Mouse (Mus musculus): Measurements from ENCODE around the gene Nhej1. TPM values are rescaled to one million over a fixed set of nuclear protein-coding genes. Genes with fewer than 3 reads are reported as not detected.
A peak's percentile ranks its signal among the peaks of the same experiment; 100 is the strongest.

Gene Nhej1
- polyA plus RNA-seq, 1 experiment from 2014 or later, result 12.1 TPM

- Histone ChIP-seq H3K4me1 (ENCODE audit: insufficient read depth, low read length) (peaks cover 7% of the 10 kb centered on the region), H3K9me3 (ENCODE audit: low read length) (no peaks in the 10 kb centered on the region), H3K4me2 (replicated peaks; ENCODE audit: low read depth, low read length) (no peak overlapping the region), H3K9ac (replicated peaks; ENCODE audit: low read length) (no peak overlapping the region), H3K4me3 (ENCODE audit: low read length) (no peak overlapping the region), H3K27ac (ENCODE audit: low read length) (no peak overlapping the region), H3K36me3 (ENCODE audit: insufficient read depth, low read length) (no peaks in the 10 kb centered on the region), H3K27me3 (ENCODE audit: insufficient read depth, low read length) (peaks cover 9% of the 10 kb centered on the region; the same call in 1 of the 2 replicates)
- no peak for ATAC-seq (ENCODE audit: low FRiP score, low TSS enrichment)
- WGBS, result 88% methylated on average over 5 of the region's 5 CpGs
Observed at GRCm38 (mm10) chr1:74962853-74963227, 162.2 kb downstream of the Nhej1 start.

GRCm38 (mm10) chr1:74962126-74962852, 162.7 kb downstream of the Nhej1 start:
- H3K27me3 ChIP-seq (ENCODE audit: insufficient read depth, low read length), result peaks cover 15% of the 10 kb centered on the region; the same call in 1 of the 2 replicates
- ATAC-seq (ENCODE audit: low FRiP score, low TSS enrichment), result no peak
- no peak overlapping the region for H3K9ac ChIP-seq (replicated peaks; ENCODE audit: low read length)
- WGBS, result 62% methylated on average over 5 of the region's 5 CpGs
- H3K27ac ChIP-seq (ENCODE audit: low read length), result no peak overlapping the region
- no peaks in the 10 kb centered on the region for H3K36me3 ChIP-seq (ENCODE audit: insufficient read depth, low read length)
- peaks cover 7% of the 10 kb centered on the region for H3K4me1 ChIP-seq (ENCODE audit: insufficient read depth, low read length)
- H3K4me3 ChIP-seq (ENCODE audit: low read length), result no peak overlapping the region
- no peaks in the 10 kb centered on the region for H3K9me3 ChIP-seq (ENCODE audit: low read length)
- H3K4me2 ChIP-seq (replicated peaks; ENCODE audit: low read depth, low read length), result no peak overlapping the region

- H3K4me3 ChIP-seq (ENCODE audit: low read length), result no peak overlapping the region
- H3K27me3 ChIP-seq (ENCODE audit: insufficient read depth, low read length), result peaks cover 19% of the 10 kb centered on the region
- no peak overlapping the region for H3K9ac ChIP-seq (replicated peaks; ENCODE audit: low read length)
- H3K4me2 ChIP-seq (replicated peaks; ENCODE audit: low read depth, low read length), result no peak overlapping the region
- WGBS, result 84% methylated on average over 7 of the region's 7 CpGs
- H3K27ac ChIP-seq (ENCODE audit: low read length), result no peak overlapping the region
- H3K36me3 ChIP-seq (ENCODE audit: insufficient read depth, low read length), result no peaks in the 10 kb centered on the region
- ATAC-seq (ENCODE audit: low FRiP score, low TSS enrichment), result no peak
- no peaks in the 10 kb centered on the region for H3K9me3 ChIP-seq (ENCODE audit: low read length)
- peaks cover 7% of the 10 kb centered on the region for H3K4me1 ChIP-seq (ENCODE audit: insufficient read depth, low read length)
Observed at GRCm38 (mm10) chr1:74961722-74962121, 163.3 kb downstream of the Nhej1 start.

GRCm38 (mm10) chr1:74960059-74960458, 164.9 kb downstream of the Nhej1 start:
- Histone ChIP-seq H3K27ac (ENCODE audit: low read length) (no peak overlapping the region), H3K9ac (replicated peaks; ENCODE audit: low read length) (no peak overlapping the region), H3K4me3 (ENCODE audit: low read length) (no peak overlapping the region), H3K4me2 (replicated peaks; ENCODE audit: low read depth, low read length) (no peak overlapping the region), H3K9me3 (ENCODE audit: low read length) (no peaks in the 10 kb centered on the region), H3K4me1 (ENCODE audit: insufficient read depth, low read length) (peaks cover 6% of the 10 kb centered on the region), H3K36me3 (ENCODE audit: insufficient read depth, low read length) (no peaks in the 10 kb centered on the region), H3K27me3 (ENCODE audit: insufficient read depth, low read length) (peaks cover 29% of the 10 kb centered on the region)
- 91% methylated on average over 7 of the region's 7 CpGs for WGBS
- no peak for ATAC-seq (ENCODE audit: low FRiP score, low TSS enrichment)

GRCm38 (mm10) chr1:74951556-74952210, 173.3 kb downstream of the Nhej1 start, which contains the start of gene Ihh:
Ihh (minus strand) TSS chr1:74951672.
- H3K4me2 ChIP-seq (replicated peaks; ENCODE audit: low read depth, low read length), result peak within 1 kb of the TSS; percentile 69
- ATAC-seq (ENCODE audit: low FRiP score, low TSS enrichment), result peak; percentile 29; the same call in 1 of the 2 replicates
- H3K9ac ChIP-seq (replicated peaks; ENCODE audit: low read length), result peak within 1 kb of the TSS; percentile 56
- H3K27me3 ChIP-seq (ENCODE audit: insufficient read depth, low read length), result peaks cover 91% of the 10 kb centered on the region
- no peaks in the 10 kb centered on the region for H3K36me3 ChIP-seq (ENCODE audit: insufficient read depth, low read length)
- peaks cover 38% of the 10 kb centered on the region for H3K4me1 ChIP-seq (ENCODE audit: insufficient read depth, low read length)
- H3K27ac ChIP-seq (ENCODE audit: low read length), result no peak within 1 kb of the TSS
- 1% methylated on average over 52 of the region's 55 CpGs for WGBS
- H3K4me3 ChIP-seq (ENCODE audit: low read length), result peak within 1 kb of the TSS; percentile 47
- H3K9me3 ChIP-seq (ENCODE audit: low read length), result no peaks in the 10 kb centered on the region

- Histone ChIP-seq H3K9me3 (ENCODE audit: low read length) (no peaks in the 10 kb centered on the region), H3K4me1 (ENCODE audit: insufficient read depth, low read length) (peaks cover 38% of the 10 kb centered on the region), H3K27me3 (ENCODE audit: insufficient read depth, low read length) (peaks cover 86% of the 10 kb centered on the region), H3K9ac (replicated peaks; ENCODE audit: low read length) (peak overlapping the region; percentile 56), H3K27ac (ENCODE audit: low read length) (no peak overlapping the region), H3K4me2 (replicated peaks; ENCODE audit: low read depth, low read length) (peak overlapping the region; percentile 69), H3K36me3 (ENCODE audit: insufficient read depth, low read length) (no peaks in the 10 kb centered on the region), H3K4me3 (ENCODE audit: low read length) (peak overlapping the region; percentile 47)
- WGBS, result 1% methylated on average over 78 of the region's 84 CpGs
- no peak for ATAC-seq (ENCODE audit: low FRiP score, low TSS enrichment)
Observed at GRCm38 (mm10) chr1:74950576-74951490, 174.2 kb downstream of the Nhej1 start.

- Histone ChIP-seq H3K27me3 (ENCODE audit: insufficient read depth, low read length) (peaks cover 86% of the 10 kb centered on the region), H3K36me3 (ENCODE audit: insufficient read depth, low read length) (no peaks in the 10 kb centered on the region), H3K9me3 (ENCODE audit: low read length) (no peaks in the 10 kb centered on the region), H3K4me1 (ENCODE audit: insufficient read depth, low read length) (peaks cover 38% of the 10 kb centered on the region), H3K4me3 (ENCODE audit: low read length) (peak overlapping the region; percentile 47), H3K4me2 (replicated peaks; ENCODE audit: low read depth, low read length) (peak overlapping the region; percentile 69), H3K27ac (ENCODE audit: low read length) (0 out of 2 replicates have a peak overlapping the region, but pooled peaks have one; percentile 24), H3K9ac (replicated peaks; ENCODE audit: low read length) (peak overlapping the region; percentile 56)
- ATAC-seq (ENCODE audit: low FRiP score, low TSS enrichment), result no peak
- WGBS, result under 1% methylated on average over 16 of the region's 16 CpGs
Observed at GRCm38 (mm10) chr1:74950066-74950465, 174.9 kb downstream of the Nhej1 start.

GRCm38 (mm10) chr1:74949666-74950050, 175.3 kb downstream of the Nhej1 start:
- peaks cover 86% of the 10 kb centered on the region for H3K27me3 ChIP-seq (ENCODE audit: insufficient read depth, low read length)
- H3K9ac ChIP-seq (replicated peaks; ENCODE audit: low read length), result no peak overlapping the region
- peaks cover 38% of the 10 kb centered on the region for H3K4me1 ChIP-seq (ENCODE audit: insufficient read depth, low read length)
- H3K4me3 ChIP-seq (ENCODE audit: low read length), result peak overlapping the region; percentile 47
- ATAC-seq (ENCODE audit: low FRiP score, low TSS enrichment), result peak; percentile 85
- 0 out of 2 replicates have a peak overlapping the region, but pooled peaks have one; percentile 24 for H3K27ac ChIP-seq (ENCODE audit: low read length)
- H3K36me3 ChIP-seq (ENCODE audit: insufficient read depth, low read length), result no peaks in the 10 kb centered on the region
- 1% methylated on average over 24 of the region's 24 CpGs for WGBS
- H3K9me3 ChIP-seq (ENCODE audit: low read length), result no peaks in the 10 kb centered on the region
- peak overlapping the region; percentile 69 for H3K4me2 ChIP-seq (replicated peaks; ENCODE audit: low read depth, low read length)

Data from kidney, embryonic 16.5 days (tissue).